Mouse (Mus musculus): Measurements from ENCODE around the gene Ak5. TPM values are rescaled to one million over a fixed set of nuclear protein-coding genes. Genes with fewer than 3 reads are reported as not detected.

Gene Ak5
- polyA plus RNA-seq, 1 experiment from 2014 or later = 3.6 TPM

DNA sequence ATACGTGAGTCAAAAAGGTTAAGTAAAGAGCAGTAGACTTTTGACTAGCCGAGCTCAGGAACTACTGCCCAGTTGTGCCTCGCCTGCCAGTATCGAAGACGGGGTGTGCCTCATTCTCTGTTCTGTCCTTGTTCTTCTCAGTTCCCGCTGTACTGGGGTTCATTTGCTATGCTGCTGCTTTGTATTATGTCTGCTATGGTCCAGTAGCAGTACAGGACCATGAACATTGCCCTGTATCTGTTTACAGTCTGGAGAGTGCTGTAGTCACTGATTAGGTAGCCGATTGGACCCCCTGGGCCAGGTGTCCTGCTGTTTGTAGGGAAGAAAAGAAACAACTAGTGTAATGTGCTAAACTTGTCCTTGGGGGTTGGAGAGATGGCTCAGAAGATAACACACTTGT is 230.1 kb downstream of the Ak5 start:
- H3K9ac ChIP-seq = no peak overlapping the region
- WGBS = 95% methylated on average over 7 of the region's 7 CpGs
- H3K27ac ChIP-seq = no peak overlapping the region
- H3K27me3 ChIP-seq = no peaks in the 10 kb centered on the region
- no peaks in the 10 kb centered on the region for H3K9me3 ChIP-seq (replicated peaks)
- H3K4me2 ChIP-seq = no peak overlapping the region
- no peak overlapping the region for H3K4me3 ChIP-seq (replicated peaks)
- peaks cover 25% of the 10 kb centered on the region for H3K36me3 ChIP-seq
- no peak for ATAC-seq (replicated peaks; ENCODE audit: low FRiP score)
- no peaks in the 10 kb centered on the region for H3K4me1 ChIP-seq

DNA sequence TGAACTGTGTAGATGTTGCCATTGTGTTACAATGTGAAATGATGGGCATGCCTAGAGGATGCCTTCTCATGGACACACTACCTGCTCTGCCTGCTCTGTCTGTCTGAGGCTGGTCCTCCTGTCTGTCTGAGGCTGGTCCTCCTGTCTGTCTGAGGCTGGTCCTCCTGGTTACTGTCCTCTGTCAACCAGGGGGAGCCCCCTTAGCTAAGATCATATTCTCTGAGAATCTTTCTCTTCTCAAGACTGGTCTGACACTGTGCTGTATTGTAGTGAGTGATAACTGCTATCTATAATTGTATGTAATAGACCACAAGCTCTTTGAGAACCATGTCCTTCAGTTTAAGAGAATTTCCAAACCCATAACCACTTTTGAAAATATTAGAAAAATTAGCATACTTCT is 232.6 kb downstream of the Ak5 start:
- Histone ChIP-seq H3K9me3 (replicated peaks) (no peaks in the 10 kb centered on the region), H3K9ac (no peak overlapping the region), H3K4me2 (no peak overlapping the region), H3K4me3 (replicated peaks) (no peak overlapping the region), H3K27ac (no peak overlapping the region), H3K27me3 (no peaks in the 10 kb centered on the region), H3K4me1 (0 out of 2 replicates have a peak, but pooled peaks cover 2% of the 10 kb centered on the region), H3K36me3 (peaks cover 31% of the 10 kb centered on the region)
- ATAC-seq (replicated peaks; ENCODE audit: low FRiP score) = no peak

DNA sequence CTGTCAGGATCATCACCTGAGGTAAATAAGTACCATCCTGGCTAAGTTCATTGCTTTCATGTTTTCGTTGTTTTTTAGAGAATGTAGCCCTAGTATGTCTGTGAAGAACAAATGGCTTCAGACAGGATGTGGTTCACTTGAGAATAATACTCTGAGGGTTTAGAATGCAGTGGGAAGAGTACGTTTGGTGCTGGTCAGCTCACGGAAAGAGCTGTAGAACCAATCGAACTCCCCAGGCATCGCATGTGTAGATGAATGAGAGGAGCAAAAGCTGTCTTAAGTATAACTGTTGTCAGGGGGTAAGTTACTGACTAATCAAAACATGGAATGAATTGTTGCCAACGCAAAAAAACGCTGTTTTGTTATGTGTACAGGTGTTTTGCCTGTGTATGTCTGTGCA is 235.5 kb downstream of the Ak5 start:
- no peak for ATAC-seq (replicated peaks; ENCODE audit: low FRiP score)
- no peak overlapping the region for H3K4me2 ChIP-seq
- H3K36me3 ChIP-seq = peaks cover 34% of the 10 kb centered on the region
- WGBS = 93% methylated on average over 7 of the region's 7 CpGs
- H3K9me3 ChIP-seq (replicated peaks) = no peaks in the 10 kb centered on the region
- no peaks in the 10 kb centered on the region for H3K27me3 ChIP-seq
- no peak overlapping the region for H3K4me3 ChIP-seq (replicated peaks)
- no peak overlapping the region for H3K9ac ChIP-seq
- H3K4me1 ChIP-seq = 0 out of 2 replicates have a peak, but pooled peaks cover 6% of the 10 kb centered on the region
- no peak overlapping the region for H3K27ac ChIP-seq

DNA sequence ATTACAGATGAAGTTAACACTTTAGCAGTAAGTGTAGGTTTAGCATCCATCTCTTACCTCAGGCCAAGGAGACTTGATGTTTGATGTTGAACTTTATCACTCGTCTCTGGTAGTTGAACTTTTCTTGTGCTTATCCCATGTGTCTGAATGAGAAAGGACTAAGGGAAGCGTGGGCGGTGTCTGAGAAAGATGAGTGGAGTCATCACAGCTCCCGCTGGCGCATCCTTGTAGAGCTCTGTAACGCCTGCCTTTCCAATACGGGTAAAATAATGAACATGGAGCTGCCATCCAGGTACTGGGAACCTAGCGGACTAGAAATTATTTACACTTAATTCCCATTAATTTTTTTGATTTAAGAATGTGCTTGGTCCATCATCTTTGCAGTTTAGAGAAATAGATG is 239.2 kb downstream of the Ak5 start:
- Histone ChIP-seq H3K9ac (no peak overlapping the region), H3K9me3 (replicated peaks) (no peaks in the 10 kb centered on the region), H3K4me2 (no peak overlapping the region), H3K4me3 (replicated peaks) (no peak overlapping the region), H3K27ac (no peak overlapping the region), H3K36me3 (peaks cover 39% of the 10 kb centered on the region), H3K4me1 (0 out of 2 replicates have a peak, but pooled peaks cover 6% of the 10 kb centered on the region), H3K27me3 (no peaks in the 10 kb centered on the region)
- WGBS = 91% methylated on average over 8 of the region's 8 CpGs
- no peak for ATAC-seq (replicated peaks; ENCODE audit: low FRiP score)

Other genes starting within 250 kb of the Ak5 start
- gene Pigk, start 45.7 kb upstream of the Ak5 start, polyA plus RNA-seq (2015; fragmentation: Nextera tagmentation; extraction: Ambion mirVana) = 42.2 and 45.6 TPM in 2 replicates